Mouse (Mus musculus) kidney, postnatal 25 days (tissue): ENCODE measurements around the gene Zmynd11.

ENCODE experiments used
- DNase-seq, 2 experiments: peaks; one replicate each; pipeline ENCODE4 v3.0.0; 2021; ENCODE audit warnings: mixed read lengths in 2 of 2

Zmynd11 gene

GRCm38 (mm10) chr13:9713462-9714134 is 51.5 kb downstream of the Zmynd11 start:
- DNase-seq, result no peak

DNA sequence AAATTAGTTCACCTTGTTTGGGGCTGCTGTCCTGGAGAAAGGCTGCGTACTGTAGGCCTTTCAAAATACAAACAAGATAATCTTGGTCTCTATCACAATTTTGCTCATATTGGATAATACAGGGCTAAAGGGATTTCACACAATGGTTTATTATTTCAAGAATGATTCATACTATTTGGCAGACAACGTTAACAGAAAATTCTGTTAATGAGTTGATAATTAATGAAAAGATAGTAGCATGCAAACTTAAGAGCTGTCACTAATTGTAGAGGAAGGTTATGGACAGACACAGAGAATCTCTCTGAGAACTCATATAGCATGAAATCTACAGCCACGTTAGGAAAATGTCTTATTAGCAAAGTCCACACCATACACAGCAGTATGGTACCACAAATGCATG is 52.2 kb downstream of the Zmynd11 start:
- DNase-seq, result no peak

DNA sequence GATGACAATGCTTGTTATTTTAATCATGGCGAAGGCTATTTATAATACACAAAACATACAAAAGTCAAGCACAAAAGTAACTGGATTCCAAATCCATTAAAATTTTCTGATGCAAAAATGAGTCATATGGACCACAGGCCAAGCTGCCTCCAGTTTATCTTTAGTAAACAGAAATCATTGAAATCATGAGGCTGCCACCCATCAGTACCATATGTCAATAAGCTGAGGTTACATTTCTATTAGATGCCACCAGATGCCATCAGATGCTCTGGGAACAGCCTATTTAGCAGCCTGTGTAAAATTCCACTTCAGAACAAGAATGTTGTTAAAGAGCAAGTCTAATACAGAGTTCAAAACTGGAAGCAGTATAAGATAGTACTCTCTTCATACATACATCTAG is 52.7 kb downstream of the Zmynd11 start:
- DNase-seq, result no peak

DNA sequence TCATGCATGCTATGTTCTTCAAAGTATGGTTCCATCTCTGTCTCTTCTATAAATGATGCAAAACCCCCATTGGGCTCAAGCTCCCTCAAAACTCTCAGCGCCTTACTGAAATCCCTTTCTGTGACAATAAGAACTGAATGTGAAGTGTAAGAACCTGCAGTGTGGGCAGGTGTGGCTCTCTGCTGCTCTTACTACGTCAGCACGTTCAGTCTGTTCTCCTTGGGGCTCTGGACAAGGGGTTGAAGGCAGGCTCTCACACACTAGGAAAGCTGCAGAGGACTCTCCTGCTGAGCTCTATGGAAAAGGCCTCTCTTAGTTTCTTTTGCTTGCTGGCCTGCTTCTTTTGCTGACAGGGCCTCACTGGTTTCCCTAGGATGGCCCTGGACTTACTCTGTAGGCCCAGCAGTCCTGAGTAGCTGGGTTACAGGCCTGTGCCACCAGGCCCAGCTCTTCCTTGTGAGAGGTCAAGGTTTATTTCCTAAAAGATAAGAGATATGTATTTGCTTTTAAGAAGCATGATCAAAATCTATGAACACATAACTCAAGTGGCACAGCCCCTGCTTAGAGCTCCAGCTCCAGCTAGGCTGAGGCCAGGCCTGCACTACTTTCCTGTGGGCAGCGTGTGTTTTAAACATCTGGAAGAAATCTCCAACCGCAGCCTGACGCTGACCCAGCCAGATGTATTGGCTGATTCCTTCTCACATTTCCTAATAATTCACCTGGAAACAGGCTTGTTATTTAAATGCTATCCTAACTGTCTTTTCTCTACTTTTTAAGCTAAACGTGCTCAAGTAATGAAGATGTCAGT is 56.5 kb downstream of the Zmynd11 start:
- no peak for DNase-seq

GRCm38 (mm10) chr13:9706720-9707119 is 58.4 kb downstream of the Zmynd11 start:
- no peak for DNase-seq

DNA sequence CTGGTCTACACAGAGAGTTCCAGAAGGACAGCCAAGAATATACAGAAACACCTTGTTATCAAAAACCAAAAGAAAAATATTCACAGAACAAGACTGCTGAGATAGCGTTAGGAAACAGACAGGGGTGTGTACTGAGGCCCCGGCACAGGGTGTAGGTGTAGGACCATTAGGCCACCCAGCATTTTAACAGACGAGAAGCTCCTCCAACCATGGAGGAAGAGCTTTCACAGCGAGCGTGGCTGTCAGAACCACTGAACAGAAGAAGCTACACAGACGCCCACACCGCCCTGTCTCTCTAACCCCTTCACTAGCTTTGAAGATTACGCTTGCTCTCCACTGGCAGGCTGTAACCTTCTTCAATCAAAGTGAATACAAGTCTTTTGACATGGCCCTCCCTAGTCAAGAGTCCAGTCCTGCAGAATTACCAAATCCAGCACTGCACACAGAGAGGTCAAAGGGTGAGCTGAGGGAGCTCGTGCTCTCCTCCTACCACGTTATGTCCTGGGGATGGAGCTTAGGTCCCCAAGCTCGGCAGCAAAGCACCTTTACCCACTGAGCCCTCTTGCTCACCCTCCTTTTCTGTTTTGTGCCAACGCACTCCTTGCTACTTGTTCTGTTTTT is 62.4 kb downstream of the Zmynd11 start:
- no peak for DNase-seq

GRCm38 (mm10) chr13:9697340-9697739 is 67.8 kb downstream of the Zmynd11 start:
- DNase-seq, result no peak

DNA sequence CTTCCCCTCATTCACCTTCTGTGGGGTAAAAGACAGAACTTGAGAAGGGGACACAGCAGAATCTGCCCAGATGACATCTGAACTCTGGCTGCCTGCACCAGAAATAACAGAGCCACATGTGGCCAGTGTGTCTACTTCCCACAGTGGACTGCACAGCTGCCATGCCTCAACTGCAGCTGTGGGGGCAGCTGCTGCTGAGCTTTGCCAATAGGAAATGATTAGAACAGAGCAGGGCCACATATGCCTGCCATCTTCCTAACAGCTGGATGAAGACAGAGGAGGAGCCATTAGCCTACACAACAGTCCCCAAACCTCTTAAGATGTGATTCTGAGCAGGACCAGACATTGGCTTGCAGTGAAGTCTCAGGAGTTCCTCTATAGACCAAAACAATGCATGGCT is 69.3 kb downstream of the Zmynd11 start:
- DNase-seq, result no peak

- no peak for DNase-seq
These were observed 69.7 kb downstream of the Zmynd11 start for GRCm38 (mm10) chr13:9695403-9695802.

DNA sequence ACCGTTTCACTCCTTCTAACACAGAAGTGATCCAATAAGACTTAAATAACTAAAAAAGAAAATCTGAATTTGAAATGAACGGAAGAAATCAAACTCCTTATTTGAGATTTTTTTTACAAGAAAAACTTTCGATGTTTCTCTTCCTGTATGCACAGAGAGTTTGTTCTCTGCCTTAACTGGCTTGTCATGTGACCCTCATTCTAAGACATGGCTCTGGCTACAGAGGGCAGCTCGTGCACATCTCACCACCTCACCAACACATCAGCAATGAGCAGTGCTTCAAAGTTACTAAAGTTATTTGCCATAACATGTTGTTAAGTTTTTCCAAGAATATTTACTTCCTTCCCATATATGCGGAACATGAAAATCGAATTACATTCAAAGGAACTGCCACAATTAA is 70.5 kb downstream of the Zmynd11 start:
- no peak for DNase-seq

DNA sequence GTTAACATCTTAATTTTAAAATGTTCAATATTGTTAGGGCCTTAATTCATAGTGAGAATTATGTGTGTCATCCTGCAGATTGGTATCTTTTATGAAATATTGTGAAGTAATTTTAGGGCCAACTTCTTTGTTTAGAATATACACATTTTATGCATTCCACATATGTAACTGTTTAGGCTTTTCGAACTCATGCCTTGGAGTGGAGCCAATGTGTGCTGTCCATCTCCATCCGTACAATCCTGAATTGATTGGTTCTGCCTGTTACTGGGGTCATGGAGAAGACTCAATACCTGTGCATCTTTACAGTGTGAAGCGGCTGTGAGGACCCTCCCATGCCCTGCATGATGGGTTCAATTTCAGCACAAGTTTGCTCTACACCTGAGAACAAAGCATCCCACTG is 72.3 kb downstream of the Zmynd11 start:
- no peak for DNase-seq

DNA sequence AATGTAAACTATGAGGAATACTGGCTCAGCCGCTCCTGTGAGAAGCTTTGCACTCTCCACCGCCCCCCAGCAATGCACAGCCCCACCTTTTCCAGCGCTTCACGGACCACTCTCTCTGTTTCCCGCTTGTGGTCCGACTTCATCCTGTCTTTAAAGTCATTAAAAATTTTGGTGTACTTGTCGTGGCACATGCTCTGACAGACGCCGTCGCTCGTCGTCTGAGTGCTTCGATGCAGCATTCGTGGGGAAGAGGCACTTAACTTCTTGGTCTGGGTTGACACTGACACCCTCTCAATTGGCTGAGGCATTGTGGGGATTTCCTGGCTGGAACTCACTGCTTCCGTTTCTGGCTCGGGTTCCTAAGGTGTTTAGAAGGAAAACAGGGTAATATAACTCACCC is 75.8 kb downstream of the Zmynd11 start:
- no peak for DNase-seq

GRCm38 (mm10) chr13:9686765-9687164 is 78.4 kb downstream of the Zmynd11 start:
- no peak for DNase-seq

DNA sequence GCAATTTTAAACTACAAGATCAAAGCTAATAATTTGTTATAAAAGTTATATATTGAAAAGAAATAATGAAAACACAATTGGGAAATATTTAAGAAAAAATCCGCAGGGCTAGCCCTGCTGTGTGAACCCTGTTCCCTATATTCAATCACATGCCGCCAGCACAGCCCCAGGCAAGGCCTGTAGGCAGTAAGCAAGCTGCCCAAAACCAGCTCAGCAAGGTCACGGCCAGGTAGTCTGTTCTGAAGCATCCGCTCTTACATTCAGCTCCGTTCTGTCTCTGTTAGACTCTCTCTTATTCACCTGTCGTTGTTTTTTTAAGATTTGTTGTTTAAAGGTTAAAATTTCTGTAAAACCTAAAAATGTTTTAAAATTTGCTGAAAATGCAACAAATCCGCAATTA is 78.9 kb downstream of the Zmynd11 start:
- DNase-seq, result no peak

GRCm38 (mm10) chr13:9684153-9684923 is 80.8 kb downstream of the Zmynd11 start:
- no peak for DNase-seq

- DNase-seq, result no peak
These were observed 81.8 kb downstream of the Zmynd11 start for GRCm38 (mm10) chr13:9683280-9683679.

DNA sequence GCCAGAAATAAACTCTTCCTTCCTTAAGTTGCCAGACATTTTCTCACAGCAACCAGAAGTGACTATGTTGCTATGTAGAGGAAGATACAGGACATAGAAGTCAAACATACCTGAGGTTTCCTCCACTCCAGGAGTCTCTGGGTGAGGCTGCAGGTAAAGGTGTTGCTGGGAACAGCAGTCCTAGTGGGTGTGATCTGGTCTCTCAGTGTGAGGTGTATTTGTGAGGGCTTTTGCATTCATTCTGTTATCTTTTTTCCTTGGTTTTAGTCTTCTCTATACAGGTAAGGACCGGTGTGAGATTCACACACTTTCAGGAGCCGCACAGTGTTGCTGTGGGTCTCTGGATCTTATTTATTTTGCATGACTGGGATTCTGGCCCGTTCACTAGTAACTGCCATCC is 83.6 kb downstream of the Zmynd11 start:
- DNase-seq, result no peak

DNA sequence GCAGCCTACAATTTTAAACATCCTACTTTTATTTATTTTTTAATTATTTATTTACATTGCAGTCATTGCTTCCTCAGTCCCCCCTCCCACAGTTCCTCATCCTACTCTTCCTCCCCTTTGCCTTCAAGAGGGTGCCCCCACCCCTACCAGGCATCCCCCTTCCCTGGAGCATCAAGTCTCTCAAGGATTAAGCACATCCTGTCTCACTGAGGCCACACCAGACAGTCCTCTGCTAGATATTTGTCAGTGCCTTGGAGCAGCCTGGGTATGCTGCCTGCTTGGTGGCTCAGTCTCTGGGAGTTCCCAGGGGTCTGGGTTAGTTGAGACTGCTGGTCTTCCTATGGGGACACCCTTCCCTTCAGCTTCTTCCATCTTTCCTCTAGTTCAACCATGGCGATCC is 91.0 kb downstream of the Zmynd11 start:
- no peak for DNase-seq

DNA sequence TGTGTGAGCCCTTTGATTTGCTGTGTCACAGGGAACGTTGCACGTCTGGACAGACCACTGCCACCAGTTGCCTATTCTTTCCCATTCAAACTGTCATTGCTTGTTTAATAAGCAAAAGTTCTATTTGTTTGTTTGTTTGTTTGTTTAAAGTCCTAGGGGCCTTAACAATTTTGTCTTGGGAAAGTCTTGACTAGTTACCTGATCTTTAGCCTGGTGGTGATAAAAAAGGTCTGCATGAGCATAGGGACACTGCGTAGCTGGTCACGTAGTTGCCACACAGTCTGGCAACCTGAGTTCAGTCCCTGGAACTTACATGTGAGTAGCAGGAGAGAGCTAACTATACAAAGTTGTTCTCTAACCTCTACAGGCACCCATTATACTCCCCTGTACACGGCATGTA is 95.9 kb downstream of the Zmynd11 start:
- no peak for DNase-seq

- DNase-seq, result no peak
These were observed 97.1 kb downstream of the Zmynd11 start for GRCm38 (mm10) chr13:9667954-9668496.

GRCm38 (mm10) chr13:9663593-9663992 is 101.5 kb downstream of the Zmynd11 start:
- DNase-seq, result no peak

- DNase-seq, result no peak
These were observed 104.4 kb downstream of the Zmynd11 start for GRCm38 (mm10) chr13:9660711-9661110.

- DNase-seq, result no peak
These were observed 108.5 kb downstream of the Zmynd11 start for GRCm38 (mm10) chr13:9656613-9657012.
